Mouse (Mus musculus) cerebellum, adult 9-11 months (tissue): ENCODE measurements around the gene Dhx30.
"Not testable (repeated sequence)": the region's sequence is repeated elsewhere in the genome, so short reads cannot be mapped to it uniquely, and the experiment has no call there.

ENCODE experiments used
- DNase-seq: peaks from one replicate; pipeline ENCODE4 v3.0.0; 2022

The Dhx30 gene

DNA sequence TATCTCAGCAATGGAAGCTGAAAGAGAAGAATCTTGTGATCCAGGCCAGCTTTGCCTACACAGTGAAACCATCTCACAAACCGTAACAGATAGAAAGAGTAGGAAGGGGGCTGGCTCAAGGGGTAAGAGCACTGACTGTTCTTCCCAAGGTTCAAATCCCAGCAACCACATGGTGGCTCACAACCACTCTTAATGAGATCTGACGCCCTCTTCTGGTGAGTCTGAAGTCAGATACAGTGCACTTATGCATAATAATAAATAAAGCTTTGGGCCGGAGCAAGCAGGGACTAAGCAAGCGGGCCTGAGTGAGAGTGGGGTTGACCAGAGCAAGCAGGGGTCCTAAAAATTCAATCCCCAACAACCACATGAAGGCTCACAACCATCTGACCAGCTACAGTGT lies 24.3 kb downstream of the Dhx30 start:
- DNase-seq, result no peak

DNA sequence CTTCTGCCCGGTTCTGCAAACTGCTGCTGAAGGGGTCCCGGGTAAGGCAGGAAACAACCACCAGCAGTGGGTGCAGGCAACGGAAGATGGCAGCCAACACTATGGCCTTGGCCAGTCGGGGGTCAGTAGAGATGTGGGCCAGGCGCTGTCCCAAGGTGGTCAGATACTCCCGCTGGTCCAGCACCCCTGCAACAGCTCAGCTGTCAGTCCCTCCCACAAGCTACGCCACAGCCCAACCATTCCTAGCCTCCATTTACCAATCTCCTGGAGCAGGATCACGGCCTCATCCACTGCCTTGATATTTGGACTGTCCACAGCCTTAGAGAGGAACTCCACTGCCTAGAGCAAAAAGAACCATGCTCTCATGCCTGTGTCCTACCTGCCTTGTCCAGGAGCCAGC lies 31.9 kb downstream of the Dhx30 start:
- no peak for DNase-seq

DNA sequence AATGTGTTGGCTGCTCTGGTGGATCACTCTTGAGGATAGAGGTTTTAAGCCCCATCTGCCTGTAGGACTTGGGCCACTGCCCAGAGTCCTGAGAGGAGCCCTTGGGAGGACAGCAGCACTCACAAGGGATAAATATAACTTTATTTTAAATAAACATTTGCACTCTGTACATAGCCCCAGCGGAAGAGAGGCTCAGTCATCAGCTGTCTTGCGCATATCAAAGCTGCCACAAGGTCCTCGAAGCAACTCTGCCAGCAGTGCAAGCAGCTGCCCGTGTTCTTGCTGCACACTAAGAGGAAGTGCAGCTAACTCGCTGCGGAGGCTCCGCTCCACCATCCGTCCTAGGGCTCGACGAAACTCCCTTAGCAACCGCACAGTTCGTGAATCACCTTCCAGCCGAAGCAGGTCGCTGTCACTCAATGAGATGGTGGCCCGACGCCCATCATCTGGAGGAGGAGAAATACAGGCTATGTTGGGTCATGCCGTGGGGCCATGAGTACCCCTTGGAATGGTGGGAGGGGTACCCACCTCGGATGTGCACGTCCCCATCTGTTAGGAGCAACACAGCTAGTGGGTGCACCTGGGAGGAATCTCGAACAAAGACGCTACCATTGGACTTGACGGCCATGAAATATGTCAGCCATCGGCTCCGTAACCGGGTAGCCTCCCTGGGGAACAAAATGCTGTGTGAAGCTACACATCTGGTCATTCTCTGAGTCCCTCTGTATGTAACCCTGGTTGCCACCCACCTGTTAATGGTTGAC lies 33.2 kb downstream of the Dhx30 start:
- no peak for DNase-seq

DNA sequence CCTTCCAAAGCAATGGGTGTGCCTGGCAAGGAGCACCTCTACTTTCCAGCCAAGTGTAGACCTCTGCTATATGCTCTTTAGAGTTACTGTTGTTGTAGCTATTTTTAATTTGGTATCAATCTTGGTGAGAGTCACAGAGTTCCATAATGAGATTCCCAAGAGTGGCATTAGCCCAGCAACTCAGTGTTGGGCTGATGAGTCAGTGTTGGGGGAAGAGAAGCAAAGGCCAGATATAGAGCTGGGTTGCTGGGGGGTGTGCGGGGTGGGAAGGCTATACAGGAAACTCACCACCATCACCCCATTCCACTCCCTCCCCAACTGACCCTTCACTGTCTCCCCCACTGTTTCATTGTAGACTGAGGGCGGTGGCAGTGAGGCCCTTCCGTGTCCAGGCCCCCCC lies 36.6 kb downstream of the Dhx30 start:
- DNase-seq, result no peak

DNA sequence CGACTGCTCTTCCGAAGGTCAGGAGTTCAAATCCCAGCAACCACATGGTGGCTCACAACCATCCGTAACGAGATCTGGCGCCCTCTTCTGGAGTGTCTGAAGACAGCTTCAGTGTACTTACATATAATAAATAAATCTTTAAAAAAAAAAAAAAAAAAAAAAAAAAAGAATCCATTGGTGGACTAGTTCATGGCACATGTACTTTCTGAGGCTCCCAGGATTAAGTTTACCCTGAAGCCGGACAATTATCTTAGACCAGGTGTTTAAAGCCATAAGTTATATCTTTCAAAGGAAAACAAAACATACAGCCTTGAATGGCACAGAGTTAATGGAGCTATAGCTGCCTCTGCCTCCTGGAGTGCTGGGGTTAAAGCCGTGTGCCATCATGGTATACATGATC lies 41.2 kb downstream of the Dhx30 start:
- not testable (repeated sequence) for DNase-seq

DNA sequence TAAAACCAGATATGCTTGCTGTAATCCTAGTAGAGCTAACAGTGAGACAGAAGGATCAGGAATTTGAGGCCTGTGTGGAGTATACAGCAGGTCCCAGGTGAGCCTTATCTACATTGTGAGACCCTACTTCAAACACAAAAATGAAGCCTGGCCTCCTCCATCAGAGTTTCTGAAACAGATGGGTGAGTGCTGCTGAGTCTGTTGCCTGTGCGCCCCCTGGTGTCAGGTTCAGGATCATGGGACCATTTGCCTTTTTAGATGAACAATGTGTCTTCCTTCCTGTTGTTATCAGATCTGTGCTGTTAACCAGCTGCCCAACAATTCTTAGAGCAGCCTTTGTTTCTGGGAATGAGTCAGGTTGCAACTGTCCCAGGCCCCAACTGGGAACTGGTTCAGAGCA lies 45.8 kb downstream of the Dhx30 start:
- peak; percentile 80 for DNase-seq

DNA sequence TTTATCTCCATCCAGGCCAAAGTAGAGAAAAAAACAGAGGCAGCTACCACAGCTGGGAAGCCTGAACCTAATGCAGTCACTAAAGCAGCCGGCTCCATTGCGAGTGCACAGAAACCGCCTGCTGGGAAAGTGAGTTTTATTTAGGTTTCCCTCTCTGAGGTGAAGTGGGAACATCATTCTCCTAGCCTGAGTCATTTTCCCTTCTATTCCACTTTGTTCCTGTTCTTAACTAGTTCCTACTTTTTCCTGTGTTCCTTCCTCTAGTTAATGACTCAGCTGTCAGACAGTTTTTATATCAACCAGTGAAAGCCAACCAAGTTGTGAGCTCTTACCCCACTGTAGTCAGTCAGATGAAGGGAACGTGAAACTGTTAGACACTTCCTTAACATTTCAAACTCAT lies 46.6 kb downstream of the Dhx30 start:
- no peak for DNase-seq

DNA sequence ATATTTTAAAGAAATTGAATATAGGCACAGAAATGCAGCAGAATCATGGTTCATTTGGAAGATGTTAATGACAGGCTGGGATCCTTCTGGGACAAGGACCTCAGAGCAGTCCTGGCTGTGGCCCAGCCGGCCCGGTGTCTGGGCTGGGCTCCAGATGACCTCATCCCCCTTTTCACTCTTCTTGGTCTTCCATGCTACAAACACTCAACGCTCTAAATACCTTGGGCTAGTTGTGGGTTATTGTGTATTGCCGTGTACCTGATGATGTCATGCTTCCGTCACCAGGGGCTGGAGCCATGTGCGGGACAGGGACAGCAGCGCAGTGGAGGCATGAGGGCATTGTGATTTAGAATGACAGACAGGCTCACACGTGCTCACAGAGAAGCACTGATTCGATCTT lies 47.3 kb downstream of the Dhx30 start:
- DNase-seq, result peak; percentile 85

DNA sequence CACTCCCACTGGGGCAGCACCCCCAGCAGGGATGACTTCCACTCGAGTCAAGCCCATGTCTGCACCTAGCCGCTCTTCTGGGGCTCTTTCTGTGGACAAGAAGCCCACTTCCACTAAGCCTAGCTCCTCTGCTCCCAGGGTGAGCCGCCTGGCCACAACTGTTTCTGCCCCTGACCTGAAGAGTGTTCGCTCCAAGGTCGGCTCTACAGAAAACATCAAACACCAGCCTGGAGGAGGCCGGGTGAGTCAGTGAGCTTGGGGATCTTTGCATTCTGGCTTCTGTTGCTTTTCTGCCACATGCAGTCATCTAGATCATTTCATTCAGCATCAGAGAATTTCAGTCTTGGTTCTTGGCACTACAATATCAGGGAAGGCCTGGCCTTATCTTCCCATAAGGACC lies 48.9 kb downstream of the Dhx30 start:
- DNase-seq, result no peak

DNA sequence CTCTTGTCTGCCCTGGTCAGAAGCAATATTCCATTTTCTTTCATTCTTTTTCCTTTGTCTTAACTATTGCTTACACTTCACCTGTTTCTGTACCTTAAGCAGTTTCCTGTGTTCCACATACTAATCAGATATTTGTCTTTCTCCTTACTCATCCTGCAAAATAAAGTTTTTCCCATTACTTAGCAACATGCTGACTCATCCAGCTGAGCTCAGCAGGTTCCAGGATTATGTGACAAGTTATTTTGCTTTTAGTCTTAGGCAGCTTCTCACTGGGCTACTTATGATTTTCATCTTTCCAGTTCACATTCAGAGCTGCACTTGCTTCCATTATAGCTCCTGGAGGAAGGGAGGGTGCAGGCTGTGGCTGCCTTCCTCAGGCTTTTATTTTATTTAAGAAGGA lies 53.0 kb downstream of the Dhx30 start:
- DNase-seq, result no peak

DNA sequence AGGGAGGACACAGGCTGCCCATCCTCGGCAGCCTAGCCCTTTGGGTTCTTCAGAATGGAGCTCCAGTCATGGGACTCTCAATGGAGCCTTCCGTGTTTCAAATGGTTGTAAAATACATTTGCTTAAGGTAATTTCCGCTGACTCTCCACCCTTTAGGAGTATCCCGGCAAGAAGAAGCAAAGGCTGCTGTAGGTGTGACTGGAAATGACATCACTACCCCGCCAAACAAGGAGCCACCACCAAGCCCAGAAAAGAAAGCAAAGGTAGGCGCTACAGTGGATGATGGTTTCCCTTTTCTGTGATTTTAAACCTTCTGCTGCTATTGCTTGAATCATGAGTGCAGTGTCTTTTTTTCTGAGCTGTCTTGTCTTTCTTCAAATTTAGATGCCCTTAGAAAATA lies 54.8 kb downstream of the Dhx30 start:
- no peak for DNase-seq

DNA sequence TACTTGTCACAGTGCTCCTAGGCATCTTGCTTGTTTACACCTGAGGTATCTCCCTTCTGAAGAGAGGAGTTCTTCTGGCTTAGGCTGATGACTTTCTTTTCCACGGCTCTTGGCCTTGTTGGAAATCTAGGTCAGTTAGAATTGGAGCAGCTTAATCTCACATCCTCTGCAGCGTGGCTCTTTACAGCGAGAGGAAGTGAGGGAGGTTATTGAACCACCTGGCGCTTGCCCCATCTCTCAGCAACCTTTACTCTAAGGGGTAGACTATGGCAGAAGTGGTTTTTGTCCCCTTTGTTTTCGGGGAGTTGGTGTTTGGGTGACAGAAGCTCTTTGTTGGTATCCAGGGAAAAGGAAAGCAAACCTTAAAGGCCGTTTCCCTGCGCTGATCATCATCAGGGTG lies 55.2 kb downstream of the Dhx30 start:
- peak; percentile 52 for DNase-seq

DNA sequence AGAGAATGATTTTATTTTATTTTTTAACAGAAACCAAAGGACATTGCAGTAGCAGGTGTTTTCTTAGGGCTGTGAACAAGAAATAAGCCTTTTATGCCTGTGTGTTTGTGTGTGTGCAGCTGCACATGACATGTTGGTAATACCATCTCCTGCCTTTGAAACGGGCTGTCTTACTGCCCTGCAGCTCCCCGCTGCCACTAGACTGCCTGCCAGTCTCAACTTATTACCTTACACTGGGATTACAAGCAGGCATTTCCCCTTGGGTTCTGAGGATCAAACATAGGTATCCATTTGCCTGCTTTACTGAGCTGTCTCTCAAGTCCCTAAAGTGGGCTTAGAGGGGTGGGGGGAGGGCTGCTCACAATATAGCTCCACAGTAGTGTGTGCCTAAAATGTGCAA lies 56.9 kb downstream of the Dhx30 start:
- DNase-seq, result no peak

DNA sequence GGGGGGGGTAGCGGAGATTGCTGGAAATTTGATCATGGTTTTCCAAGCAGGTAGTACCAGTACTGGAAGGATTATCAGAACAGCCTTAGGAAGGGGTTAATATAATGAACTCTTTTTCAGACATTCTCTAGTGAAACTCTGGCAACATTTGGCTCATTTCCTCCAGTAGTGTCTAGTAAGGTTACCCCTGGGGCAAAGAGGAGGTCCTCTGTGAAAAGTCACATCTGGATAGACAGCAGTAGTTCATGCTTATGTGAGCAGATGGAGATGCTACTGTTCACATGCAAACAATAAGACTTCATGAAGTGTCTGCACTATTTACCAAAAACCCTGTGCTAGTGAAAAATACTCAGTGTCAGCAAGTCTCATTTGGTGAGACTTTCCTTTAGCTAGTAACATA lies 60.4 kb downstream of the Dhx30 start:
- no peak for DNase-seq

DNA sequence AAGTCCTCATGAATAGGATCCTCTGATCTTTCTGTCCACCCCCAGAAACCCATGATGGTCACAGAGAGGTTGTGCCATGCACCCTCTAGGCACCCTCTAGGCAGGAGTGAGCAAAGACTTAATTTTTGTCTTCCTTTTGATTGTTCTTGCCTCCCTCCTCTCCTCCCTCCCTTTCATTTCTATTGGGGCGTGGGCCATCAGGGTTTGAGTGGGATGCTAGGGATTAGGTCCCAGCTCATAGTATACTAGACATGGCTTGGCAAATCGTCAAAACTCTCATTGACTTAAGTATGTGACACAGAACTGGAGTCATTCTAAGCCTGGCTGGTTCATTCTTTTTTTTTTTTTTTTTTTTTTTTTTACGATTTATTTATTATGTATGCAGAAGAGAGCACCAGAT lies 62.8 kb downstream of the Dhx30 start:
- peak; percentile 52 for DNase-seq

DNA sequence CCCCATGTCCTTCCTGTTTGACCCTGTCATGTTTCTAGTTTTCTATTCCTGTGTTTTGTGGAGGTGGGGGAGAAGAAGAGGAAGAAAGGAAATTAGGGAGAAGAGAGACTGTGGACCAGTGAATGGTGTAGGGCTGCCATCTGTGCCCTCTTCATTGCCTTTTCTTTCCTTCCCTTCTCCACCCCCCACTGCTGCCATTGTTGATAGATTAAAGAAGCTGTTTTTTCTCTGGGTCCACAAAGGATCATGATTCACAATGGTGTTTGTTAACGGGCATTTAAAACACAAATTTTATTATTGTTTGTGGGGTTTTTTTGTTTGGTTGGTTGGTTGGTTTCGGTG lies 63.6 kb downstream of the Dhx30 start:
- DNase-seq, result peak; percentile 49

DNA sequence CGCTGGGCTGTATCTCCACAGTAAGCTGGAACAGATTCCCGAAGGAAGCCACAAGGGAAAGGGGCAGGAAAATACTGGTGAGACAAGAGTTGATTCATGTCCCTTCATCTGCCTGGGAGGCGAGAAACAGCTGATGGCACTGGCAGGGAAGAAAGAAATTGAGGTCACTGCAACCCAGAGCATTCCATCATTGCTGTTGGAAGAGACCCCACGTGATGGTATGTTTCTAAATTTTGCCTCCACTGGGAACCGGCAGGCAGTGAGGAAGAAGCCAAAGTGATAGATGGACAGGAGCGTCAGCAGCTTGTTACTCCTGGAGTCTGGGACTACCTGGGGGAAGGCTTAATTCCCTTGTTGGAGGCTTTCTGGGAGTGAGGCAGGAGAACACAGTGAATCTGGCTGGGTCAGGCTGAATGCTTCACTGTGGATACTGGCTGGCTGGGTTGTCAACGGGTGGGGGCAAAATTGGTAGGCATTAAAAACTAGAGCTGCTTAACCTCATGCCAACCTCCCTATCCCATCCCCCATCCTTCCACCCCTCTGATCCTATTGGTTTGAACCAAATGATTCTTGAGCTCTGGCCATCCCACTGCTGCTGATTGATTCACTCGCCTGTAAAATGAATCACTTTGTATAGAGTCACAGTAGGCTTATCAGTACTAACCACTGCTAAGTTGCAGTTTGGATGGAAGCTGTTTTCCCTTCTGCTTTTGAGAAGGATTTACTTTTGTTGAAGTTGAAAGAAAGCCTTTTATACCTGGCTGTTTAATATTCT lies 64.1 kb downstream of the Dhx30 start:
- peak; percentile 92 for DNase-seq

DNA sequence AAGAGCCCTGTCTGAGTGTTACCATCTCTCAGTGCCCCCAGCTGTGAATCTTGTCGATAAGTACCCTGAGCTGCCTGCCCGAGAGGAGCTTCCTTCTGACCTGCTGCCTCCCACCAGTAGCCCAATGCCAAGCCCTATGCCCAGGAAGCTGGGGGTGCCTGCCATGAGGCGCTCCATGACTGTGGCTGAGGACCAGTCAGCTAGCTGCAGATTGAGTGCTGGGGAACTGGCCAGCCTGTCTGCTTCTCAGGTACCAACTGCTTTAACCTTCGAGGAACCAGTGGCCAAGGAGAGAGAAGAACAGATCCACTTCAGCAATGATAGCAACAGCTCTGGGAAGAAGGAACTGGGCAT lies 64.7 kb downstream of the Dhx30 start:
- DNase-seq, result peak; percentile 84

DNA sequence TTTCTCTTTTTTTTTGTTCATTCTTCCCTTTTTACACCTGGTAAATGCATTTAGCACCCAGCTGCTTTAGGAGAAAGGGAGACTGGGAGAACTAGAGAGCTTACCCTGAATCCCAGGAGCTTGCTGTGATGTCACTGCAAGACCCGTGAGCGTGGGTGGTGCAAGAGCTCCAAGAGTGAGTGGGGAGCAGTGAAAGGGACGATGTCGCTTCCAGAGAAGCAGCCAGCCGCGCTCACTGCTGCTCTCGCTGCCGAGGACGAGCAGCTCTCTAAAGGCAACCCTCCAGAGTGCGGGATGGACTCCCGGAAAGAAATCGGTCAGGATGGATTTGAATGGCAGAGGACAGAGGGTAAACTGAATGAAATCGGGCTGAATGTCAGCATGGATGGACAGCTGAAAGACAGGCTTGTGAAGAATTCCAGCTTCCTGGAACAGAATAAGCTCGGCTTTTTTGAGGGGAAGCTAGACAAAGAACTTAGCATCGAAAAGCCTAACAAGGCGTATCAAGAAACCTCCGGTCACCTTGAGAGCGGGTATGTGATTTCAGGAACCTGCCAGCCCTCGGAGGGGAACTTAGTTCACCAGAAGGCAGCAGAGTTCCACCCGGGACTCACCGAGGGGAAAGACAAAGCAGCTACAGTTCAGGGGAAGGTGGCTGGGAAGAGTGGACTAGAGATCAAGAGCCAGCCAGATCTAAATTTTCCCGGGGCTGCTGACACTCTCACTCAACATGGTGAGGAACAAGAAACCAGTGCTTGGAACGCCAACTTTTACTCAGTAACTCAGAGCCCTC lies 65.6 kb downstream of the Dhx30 start:
- DNase-seq, result peak; percentile 84

DNA sequence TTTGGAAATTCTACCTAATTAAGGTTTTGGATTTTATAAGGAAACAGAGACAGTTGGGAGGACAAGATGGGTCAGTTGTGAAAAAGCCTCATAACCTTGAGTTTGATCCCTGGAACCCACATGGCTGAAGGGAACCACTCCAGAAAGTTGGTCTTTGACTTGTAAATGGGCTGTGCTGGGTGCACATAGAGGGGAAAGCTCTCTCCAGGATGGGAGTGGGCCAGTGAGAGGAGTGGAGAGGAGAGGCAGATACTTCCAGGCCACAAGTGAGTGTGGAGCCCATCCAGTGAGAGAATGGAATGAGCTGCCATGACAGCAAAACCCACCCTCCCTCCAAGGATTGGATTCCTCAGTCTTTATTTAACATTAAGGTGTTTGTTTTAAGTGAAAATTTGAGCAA lies 66.4 kb downstream of the Dhx30 start:
- peak; percentile 43 for DNase-seq

DNA sequence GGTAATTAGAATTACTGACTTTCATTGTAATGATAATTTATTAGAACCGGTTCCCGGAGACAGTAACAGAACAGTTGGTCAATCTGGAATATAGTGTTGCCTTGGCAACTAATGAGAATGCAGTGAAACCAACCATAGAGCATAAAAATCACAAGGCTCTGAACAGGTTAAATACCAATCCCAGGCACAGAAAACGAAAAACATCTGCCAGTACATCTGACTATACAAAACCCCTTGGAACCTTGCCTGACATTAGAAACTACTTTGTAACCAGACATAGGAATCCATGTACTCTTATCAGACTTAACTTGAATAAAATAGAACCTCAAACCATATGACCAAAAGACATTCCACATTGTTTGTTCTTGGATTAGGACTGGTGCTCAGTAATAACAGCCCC lies 69.8 kb downstream of the Dhx30 start:
- no peak for DNase-seq

DNA sequence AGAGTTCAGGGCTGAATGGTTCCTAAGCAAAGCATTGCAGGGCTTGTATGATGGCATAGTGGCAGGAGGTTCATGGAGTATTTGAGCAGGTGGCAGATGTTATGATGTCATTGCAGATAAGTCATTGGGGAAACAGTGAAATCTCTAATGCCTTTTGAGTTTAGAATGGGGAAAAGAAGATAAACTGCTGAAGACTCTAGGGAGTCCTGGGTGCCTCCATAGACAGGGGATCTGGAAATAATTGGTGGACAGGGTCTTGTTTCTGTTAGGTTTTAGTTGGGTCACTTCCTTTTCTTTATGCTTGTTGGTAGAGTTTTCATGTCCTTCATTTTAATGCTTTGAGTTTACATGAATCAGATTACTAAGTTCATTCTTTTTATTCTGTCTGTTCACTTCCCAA lies 70.4 kb downstream of the Dhx30 start:
- no peak for DNase-seq

DNA sequence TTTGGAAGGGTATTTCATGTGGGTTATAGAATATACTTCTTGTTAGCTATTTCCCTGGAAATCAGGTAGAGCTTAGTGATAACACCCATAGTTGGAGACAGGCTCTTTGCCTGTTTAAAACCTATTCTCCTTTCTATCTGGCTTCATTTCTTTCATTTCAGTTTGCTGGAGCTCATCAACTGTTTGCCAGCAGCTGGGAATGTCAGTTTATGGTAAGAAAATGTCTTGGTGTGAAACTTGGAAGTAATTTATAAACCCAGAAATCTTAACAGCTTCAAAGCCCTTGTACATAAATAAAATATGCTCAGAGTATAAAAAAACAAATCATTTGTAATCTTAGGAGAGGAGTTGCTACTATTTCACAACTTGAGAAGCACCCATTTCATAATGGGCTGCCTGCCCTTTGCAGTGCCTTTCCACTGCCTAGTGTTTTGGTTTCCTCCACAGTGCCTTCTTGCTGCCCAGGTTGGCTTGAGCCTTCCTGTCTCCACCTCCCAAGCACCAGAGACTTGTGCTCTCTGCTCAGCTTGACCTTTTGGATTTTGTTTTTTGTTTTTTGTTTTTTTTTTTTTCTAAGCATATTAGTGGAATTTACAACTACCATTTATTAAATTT lies 71.8 kb downstream of the Dhx30 start:
- no peak for DNase-seq

DNA sequence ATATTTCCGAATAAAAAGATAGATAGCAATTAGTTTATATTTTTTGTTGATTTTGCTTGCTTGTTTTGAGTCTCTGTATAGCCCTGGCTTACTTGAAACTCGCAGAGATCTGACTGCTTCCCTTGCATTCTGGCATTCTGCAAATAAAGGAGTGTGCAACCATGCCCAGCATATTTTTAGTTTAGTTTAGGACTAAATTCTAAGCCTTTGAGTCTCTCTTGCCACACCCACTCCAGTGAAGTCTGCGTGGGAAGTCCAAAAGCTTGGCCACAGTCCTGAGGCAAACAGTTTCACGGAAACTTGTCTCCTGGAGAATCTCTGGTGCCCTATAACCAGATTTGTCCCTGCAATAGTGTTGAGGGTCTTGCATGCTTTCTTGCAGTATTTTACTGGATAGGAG lies 73.3 kb downstream of the Dhx30 start:
- DNase-seq, result no peak
